Mouse (Mus musculus): ENCODE measurements around the gene Stk38.
"Not testable (repeated sequence)": the region's sequence is repeated elsewhere in the genome, so short reads cannot be mapped to it uniquely, and the experiment has no call there.

GRCm38 (mm10) chr17:29031085-29031711, 23.4 kb upstream of the Stk38 start:
- TF ChIP-seq CTCF (conservative IDR thresholded peaks at IDR 0.05 in 1 of 2, IDR thresholded peaks at IDR 0.05 in 1 of 2; ENCODE audit: low read depth in 2 of 2, low read length in 2 of 2); POLR2A (IDR thresholded peaks at IDR 0.05; ENCODE audit: low read depth, low read length); SMC3 (IDR thresholded peaks at IDR 0.05; ENCODE audit: low read depth, low read length); SIN3A (IDR thresholded peaks at IDR 0.05; ENCODE audit: low read length): not testable (repeated sequence)

Measured in CH12.LX (cell line).